Mouse (Mus musculus): ENCODE data around the gene Vkorc1l1. TPM values are rescaled to one million over a fixed set of nuclear protein-coding genes. Genes with fewer than 3 reads are reported as not detected.
A peak's percentile ranks its signal among the peaks of the same experiment; 100 is the strongest.

The Vkorc1l1 gene
- polyA plus RNA-seq, 1 experiment from 2014 or later, result 22.3 TPM

GRCm38 (mm10) chr5:130009784-130010183, 68.0 kb downstream of the Vkorc1l1 start:
- WGBS, result 92% methylated on average over 4 of the region's 4 CpGs
- no peak for ATAC-seq (ENCODE audit: low FRiP score, low TSS enrichment)
- Histone ChIP-seq H3K27ac (ENCODE audit: low read length) (no peak overlapping the region), H3K36me3 (ENCODE audit: insufficient read depth, low read length) (peaks cover 18% of the 10 kb centered on the region), H3K27me3 (ENCODE audit: insufficient read depth, low read length) (no peaks in the 10 kb centered on the region), H3K9me3 (ENCODE audit: low read length) (peaks cover 24% of the 10 kb centered on the region), H3K4me2 (replicated peaks; ENCODE audit: low read depth, low read length) (no peak overlapping the region), H3K4me1 (ENCODE audit: insufficient read depth, low read length) (no peaks in the 10 kb centered on the region), H3K4me3 (ENCODE audit: low read length) (no peak overlapping the region), H3K9ac (replicated peaks; ENCODE audit: low read length) (no peak overlapping the region)

DNA sequence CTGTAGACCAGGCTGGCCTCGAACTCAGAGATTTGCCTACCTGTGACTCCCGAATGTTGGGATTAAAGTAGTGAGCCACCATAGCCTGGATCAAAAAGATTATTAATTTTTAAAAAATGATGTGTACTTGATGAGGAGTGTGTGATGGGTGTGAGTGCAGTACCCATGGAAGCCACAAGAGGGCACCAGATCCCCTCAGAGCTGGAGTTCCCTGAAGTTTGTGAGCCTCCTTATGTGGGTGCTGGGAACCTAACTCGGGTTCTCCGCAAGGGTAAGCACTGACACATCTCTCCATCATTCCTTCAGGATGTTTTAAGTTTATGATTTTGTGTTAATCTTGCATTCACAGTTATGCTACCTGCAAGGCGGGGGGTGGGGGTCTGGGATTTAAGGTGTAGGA, 69.2 kb downstream of the Vkorc1l1 start:
- H3K4me1 ChIP-seq (ENCODE audit: insufficient read depth, low read length), result no peaks in the 10 kb centered on the region
- WGBS, result 95% methylated on average over 5 of the region's 5 CpGs
- H3K9ac ChIP-seq (replicated peaks; ENCODE audit: low read length), result no peak overlapping the region
- ATAC-seq (ENCODE audit: low FRiP score, low TSS enrichment), result no peak
- no peaks in the 10 kb centered on the region for H3K27me3 ChIP-seq (ENCODE audit: insufficient read depth, low read length)
- no peak overlapping the region for H3K4me2 ChIP-seq (replicated peaks; ENCODE audit: low read depth, low read length)
- no peak overlapping the region for H3K4me3 ChIP-seq (ENCODE audit: low read length)
- peaks cover 18% of the 10 kb centered on the region for H3K9me3 ChIP-seq (ENCODE audit: low read length)
- peaks cover 29% of the 10 kb centered on the region for H3K36me3 ChIP-seq (ENCODE audit: insufficient read depth, low read length)
- H3K27ac ChIP-seq (ENCODE audit: low read length), result no peak overlapping the region

GRCm38 (mm10) chr5:130015104-130015503, 73.3 kb downstream of the Vkorc1l1 start:
- H3K4me2 ChIP-seq (replicated peaks; ENCODE audit: low read depth, low read length), result no peak overlapping the region
- H3K9ac ChIP-seq (replicated peaks; ENCODE audit: low read length), result no peak overlapping the region
- peaks cover 12% of the 10 kb centered on the region for H3K9me3 ChIP-seq (ENCODE audit: low read length)
- no peaks in the 10 kb centered on the region for H3K4me1 ChIP-seq (ENCODE audit: insufficient read depth, low read length)
- no peak for ATAC-seq (ENCODE audit: low FRiP score, low TSS enrichment)
- H3K4me3 ChIP-seq (ENCODE audit: low read length), result no peak overlapping the region
- 100% methylated on average over 3 of the region's 3 CpGs for WGBS
- peaks cover 32% of the 10 kb centered on the region for H3K36me3 ChIP-seq (ENCODE audit: insufficient read depth, low read length)
- no peak overlapping the region for H3K27ac ChIP-seq (ENCODE audit: low read length)
- H3K27me3 ChIP-seq (ENCODE audit: insufficient read depth, low read length), result no peaks in the 10 kb centered on the region

- peaks cover 5% of the 10 kb centered on the region for H3K4me1 ChIP-seq (ENCODE audit: insufficient read depth, low read length)
- 76% methylated on average over 8 of the region's 8 CpGs for WGBS
- 0 out of 2 replicates have a peak, but pooled peaks cover 2% of the 10 kb centered on the region for H3K9me3 ChIP-seq (ENCODE audit: low read length)
- no peak overlapping the region for H3K9ac ChIP-seq (replicated peaks; ENCODE audit: low read length)
- H3K4me2 ChIP-seq (replicated peaks; ENCODE audit: low read depth, low read length), result no peak overlapping the region
- H3K4me3 ChIP-seq (ENCODE audit: low read length), result no peak overlapping the region
- peaks cover 17% of the 10 kb centered on the region for H3K36me3 ChIP-seq (ENCODE audit: insufficient read depth, low read length)
- no peak overlapping the region for H3K27ac ChIP-seq (ENCODE audit: low read length)
- no peak for ATAC-seq (ENCODE audit: low FRiP score, low TSS enrichment)
- no peaks in the 10 kb centered on the region for H3K27me3 ChIP-seq (ENCODE audit: insufficient read depth, low read length)
These were observed 77.7 kb downstream of the Vkorc1l1 start for GRCm38 (mm10) chr5:130019461-130019860.

DNA sequence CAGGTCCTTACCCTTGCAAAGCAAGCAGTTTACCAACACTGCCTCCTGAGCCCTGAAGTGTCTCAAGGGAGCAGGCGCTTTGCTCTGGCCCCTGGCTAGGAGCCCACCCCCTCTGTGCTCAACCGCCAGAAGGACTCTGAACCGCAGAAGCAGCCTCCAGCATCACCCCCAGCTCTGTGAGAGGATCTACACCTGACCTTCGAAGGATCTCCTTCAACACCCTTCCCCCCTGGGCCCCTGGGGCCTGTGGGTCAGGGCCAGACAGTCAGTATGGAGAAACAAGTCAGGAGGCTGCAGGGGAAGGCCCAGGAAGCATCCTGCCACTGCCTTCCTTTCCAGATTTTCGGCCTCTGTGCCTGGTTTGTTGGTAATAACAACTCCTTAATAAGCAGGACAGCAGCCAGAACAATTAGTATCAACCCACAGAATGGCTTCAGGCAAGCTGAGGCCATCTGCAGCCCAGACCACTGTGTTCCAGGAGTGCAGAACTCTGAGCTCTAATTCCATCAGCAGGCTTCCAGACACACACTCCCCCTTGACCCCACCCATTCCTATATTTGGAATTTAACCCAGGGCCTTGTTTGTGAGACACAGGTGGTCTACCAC, 79.7 kb downstream of the Vkorc1l1 start:
- H3K4me2 ChIP-seq (replicated peaks; ENCODE audit: low read depth, low read length), result no peak overlapping the region
- peaks cover 7% of the 10 kb centered on the region for H3K4me1 ChIP-seq (ENCODE audit: insufficient read depth, low read length)
- no peak overlapping the region for H3K4me3 ChIP-seq (ENCODE audit: low read length)
- 65% methylated on average over 5 of the region's 5 CpGs for WGBS
- no peak overlapping the region for H3K9ac ChIP-seq (replicated peaks; ENCODE audit: low read length)
- H3K36me3 ChIP-seq (ENCODE audit: insufficient read depth, low read length), result no peaks in the 10 kb centered on the region; the same call in 1 of the 2 replicates
- H3K27me3 ChIP-seq (ENCODE audit: insufficient read depth, low read length), result no peaks in the 10 kb centered on the region
- H3K27ac ChIP-seq (ENCODE audit: low read length), result no peak overlapping the region
- no peaks in the 10 kb centered on the region for H3K9me3 ChIP-seq (ENCODE audit: low read length)
- no peak for ATAC-seq (ENCODE audit: low FRiP score, low TSS enrichment)

DNA sequence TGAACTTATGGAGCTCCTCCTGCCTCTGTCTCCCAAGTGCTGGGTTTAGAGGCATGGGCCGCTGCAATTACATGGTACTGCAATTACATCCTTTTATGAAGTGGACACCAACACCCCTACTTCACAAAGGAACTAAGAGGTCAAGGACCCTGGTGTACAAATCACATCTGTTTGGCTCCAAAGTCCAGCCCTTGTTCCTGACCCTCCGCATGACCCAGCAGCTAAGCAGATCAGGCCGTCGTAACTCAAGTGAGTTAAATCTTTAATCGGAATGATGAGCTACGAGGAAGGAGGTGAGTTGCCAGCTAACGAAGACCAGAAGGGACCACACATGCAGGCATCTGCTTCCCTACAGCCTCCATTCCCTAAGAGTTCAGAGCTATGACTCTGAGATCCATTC, 80.6 kb downstream of the Vkorc1l1 start:
- H3K27me3 ChIP-seq (ENCODE audit: insufficient read depth, low read length), result no peaks in the 10 kb centered on the region
- ATAC-seq (ENCODE audit: low FRiP score, low TSS enrichment), result no peak
- H3K4me1 ChIP-seq (ENCODE audit: insufficient read depth, low read length), result peaks cover 7% of the 10 kb centered on the region
- no peak overlapping the region for H3K4me3 ChIP-seq (ENCODE audit: low read length)
- no peak overlapping the region for H3K27ac ChIP-seq (ENCODE audit: low read length)
- no peak overlapping the region for H3K4me2 ChIP-seq (replicated peaks; ENCODE audit: low read depth, low read length)
- H3K9ac ChIP-seq (replicated peaks; ENCODE audit: low read length), result no peak overlapping the region
- 51% methylated on average over 7 of the region's 7 CpGs for WGBS
- no peaks in the 10 kb centered on the region for H3K9me3 ChIP-seq (ENCODE audit: low read length)
- H3K36me3 ChIP-seq (ENCODE audit: insufficient read depth, low read length), result no peaks in the 10 kb centered on the region; the same call in 1 of the 2 replicates

- H3K9ac ChIP-seq (replicated peaks; ENCODE audit: low read length), result peak overlapping the region; percentile 69; the same call in 1 of the 2 replicates
- H3K27ac ChIP-seq (ENCODE audit: low read length), result no peak overlapping the region
- H3K4me2 ChIP-seq (replicated peaks; ENCODE audit: low read depth, low read length), result peak overlapping the region; percentile 72
- H3K36me3 ChIP-seq (ENCODE audit: insufficient read depth, low read length), result no peaks in the 10 kb centered on the region; the same call in 1 of the 2 replicates
- peaks cover 7% of the 10 kb centered on the region for H3K4me1 ChIP-seq (ENCODE audit: insufficient read depth, low read length)
- H3K9me3 ChIP-seq (ENCODE audit: low read length), result no peaks in the 10 kb centered on the region
- H3K27me3 ChIP-seq (ENCODE audit: insufficient read depth, low read length), result no peaks in the 10 kb centered on the region
- peak overlapping the region; percentile 57 for H3K4me3 ChIP-seq (ENCODE audit: low read length)
- WGBS, result 39% methylated on average over 12 of the region's 12 CpGs
- no peak for ATAC-seq (ENCODE audit: low FRiP score, low TSS enrichment)
These were observed 81.4 kb downstream of the Vkorc1l1 start for GRCm38 (mm10) chr5:130023067-130023766.

GRCm38 (mm10) chr5:130023767-130024539, 82.2 kb downstream of the Vkorc1l1 start:
- under 1% methylated on average over 32 of the region's 32 CpGs for WGBS
- H3K4me2 ChIP-seq (replicated peaks; ENCODE audit: low read depth, low read length), result peak overlapping the region; percentile 72
- H3K9ac ChIP-seq (replicated peaks; ENCODE audit: low read length), result peak overlapping the region; percentile 69
- H3K4me1 ChIP-seq (ENCODE audit: insufficient read depth, low read length), result peaks cover 7% of the 10 kb centered on the region
- H3K4me3 ChIP-seq (ENCODE audit: low read length), result peak overlapping the region; percentile 57
- ATAC-seq (ENCODE audit: low FRiP score, low TSS enrichment), result peak; percentile 93
- peak overlapping the region; percentile 70 for H3K27ac ChIP-seq (ENCODE audit: low read length)
- no peaks in the 10 kb centered on the region for H3K27me3 ChIP-seq (ENCODE audit: insufficient read depth, low read length)
- H3K36me3 ChIP-seq (ENCODE audit: insufficient read depth, low read length), result no peaks in the 10 kb centered on the region
- no peaks in the 10 kb centered on the region for H3K9me3 ChIP-seq (ENCODE audit: low read length)

DNA sequence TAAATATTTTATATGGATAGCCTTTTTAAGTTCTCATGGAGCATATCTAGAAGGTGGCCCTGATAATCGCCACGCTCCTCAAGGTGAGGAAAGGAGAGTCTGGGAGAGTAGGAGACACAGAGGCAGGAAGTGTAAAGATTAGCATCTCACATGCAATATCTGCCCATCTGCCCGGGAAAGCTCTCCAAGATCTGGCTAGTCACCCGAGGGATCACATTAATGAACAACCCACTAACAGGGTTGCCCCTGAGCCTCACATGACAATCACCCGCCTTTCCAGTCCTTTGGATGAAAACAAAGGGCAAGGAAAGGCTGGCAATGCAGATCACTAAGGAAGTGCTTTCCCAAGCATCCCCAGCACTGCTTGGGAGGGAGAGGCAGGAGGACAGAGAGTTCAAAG, 85.4 kb downstream of the Vkorc1l1 start:
- peaks cover 14% of the 10 kb centered on the region for H3K4me1 ChIP-seq (ENCODE audit: insufficient read depth, low read length)
- no peak overlapping the region for H3K4me3 ChIP-seq (ENCODE audit: low read length)
- no peaks in the 10 kb centered on the region for H3K9me3 ChIP-seq (ENCODE audit: low read length)
- no peak overlapping the region for H3K9ac ChIP-seq (replicated peaks; ENCODE audit: low read length)
- no peak overlapping the region for H3K27ac ChIP-seq (ENCODE audit: low read length)
- 69% methylated on average over 5 of the region's 5 CpGs for WGBS
- H3K4me2 ChIP-seq (replicated peaks; ENCODE audit: low read depth, low read length), result no peak overlapping the region
- H3K27me3 ChIP-seq (ENCODE audit: insufficient read depth, low read length), result no peaks in the 10 kb centered on the region
- no peak for ATAC-seq (ENCODE audit: low FRiP score, low TSS enrichment)
- no peaks in the 10 kb centered on the region for H3K36me3 ChIP-seq (ENCODE audit: insufficient read depth, low read length)

Data from kidney, embryonic 16.5 days (tissue).